Mouse (Mus musculus) megakaryocyte, embryonic 14.5 days (primary cell): ENCODE measurements around the gene Gm21887.
"Not testable (repeated sequence)": the region's sequence is repeated elsewhere in the genome, so short reads cannot be mapped to it uniquely, and the experiment has no call there.

Source experiments
- FLI1 ChIP-seq: IDR thresholded peaks from 2 replicates; pipeline ENCODE4 v1.6.1; 2012; ENCODE audit warnings: low read length, inconsistent platforms, mixed read lengths
- GATA1 ChIP-seq: IDR thresholded peaks from 3 replicates; pipeline ENCODE4 v1.6.1; 2012; ENCODE audit warnings: mixed read lengths, low read length, inconsistent platforms, borderline replicate concordance

GRCm38 (mm10) chrX:169984331-169984730, 25.1 kb upstream of the Gm21887 start:
- TF ChIP-seq GATA1, FLI1: not testable (repeated sequence)
